Mouse (Mus musculus) cortical plate, adult 2 months (tissue): Measurements from ENCODE around the gene Sdhaf3. TPM values are rescaled to one million over a fixed set of nuclear protein-coding genes. Genes with fewer than 3 reads are reported as not detected.

ENCODE experiments used
- H3K27ac ChIP-seq: fragments of 200-500 bp; 2 replicates; pipeline ENCODE4 v1.5.1; 2012; ENCODE audit warnings: low read length, control low read depth, inconsistent platforms; ENCODE audit not compliant: insufficient read depth
- H3K4me1 ChIP-seq: fragments of 200-500 bp; 2 replicates; pipeline ENCODE4 v1.6.1; 2011; ENCODE audit warnings: low read length; ENCODE audit not compliant: control insufficient read depth, insufficient read depth
- H3K4me3 ChIP-seq: fragments of 200-500 bp; 2 replicates; pipeline ENCODE4 v1.5.1; 2011; ENCODE audit warnings: mild to moderate bottlenecking, low read length, control low read depth; ENCODE audit not compliant: insufficient read depth
- CTCF ChIP-seq: fragments of 200-500 bp; IDR thresholded peaks from 2 replicates; pipeline ENCODE4 v1.5.1; 2011; ENCODE audit warnings: mild to moderate bottlenecking, control low read depth, low read length; ENCODE audit not compliant: insufficient read depth; ENCODE audit errors: extremely low read depth
- POLR2A ChIP-seq: fragments of 200-500 bp; IDR thresholded peaks from 2 replicates; pipeline ENCODE4 v1.6.1; 2011; ENCODE audit warnings: mild to moderate bottlenecking, low read length, control low read depth; ENCODE audit not compliant: insufficient read depth; ENCODE audit errors: extremely low read depth
- polyA plus RNA-seq: library from polyadenylated mRNA; depleted of rRNA; stranded (reverse); fragments of >200 nt; gene quantifications from 2 replicates; pipeline ENCODE4 v1.2.3, GENCODE M21; 2012; rRNA removed

The Sdhaf3 gene
- polyA plus RNA-seq = 3.4 and 3.9 TPM in 2 replicates

GRCm38 (mm10) chr6:6955764-6956561 is at the start of gene Sdhaf3:
Sdhaf3 (plus strand) TSS chr6:6956004.
- TF ChIP-seq POLR2A (peak; percentile 73; the same call in 1 of the 2 replicates), CTCF (peak; percentile 28; the same call in 1 of the 2 replicates)
- Histone ChIP-seq H3K27ac (no peak within 1 kb of the TSS), H3K4me3 (peak within 1 kb of the TSS; percentile 78), H3K4me1 (no peaks in the 10 kb centered on the region)

- Histone ChIP-seq H3K27ac (no peak overlapping the region), H3K4me1 (no peaks in the 10 kb centered on the region), H3K4me3 (no peak overlapping the region)
- TF ChIP-seq CTCF (no peak), POLR2A (no peak)
These were observed 46.2 kb upstream of the Sdhaf3 start for GRCm38 (mm10) chr6:6909586-6909985.

- H3K4me1 ChIP-seq = no peaks in the 10 kb centered on the region
- H3K27ac ChIP-seq = no peak overlapping the region
- no peak overlapping the region for H3K4me3 ChIP-seq
- TF ChIP-seq POLR2A (no peak), CTCF (no peak)
These were observed 41.5 kb upstream of the Sdhaf3 start for GRCm38 (mm10) chr6:6914304-6914703.

- H3K4me3 ChIP-seq = no peak overlapping the region
- TF ChIP-seq CTCF (peak; percentile 51; the same call in 1 of the 2 replicates), POLR2A (no peak)
- no peaks in the 10 kb centered on the region for H3K4me1 ChIP-seq
- H3K27ac ChIP-seq = no peak overlapping the region
These were observed 40.8 kb upstream of the Sdhaf3 start for GRCm38 (mm10) chr6:6914849-6915525.

- Histone ChIP-seq H3K27ac (no peak overlapping the region), H3K4me1 (no peaks in the 10 kb centered on the region), H3K4me3 (no peak overlapping the region)
- no peak for TF ChIP-seq POLR2A
- no peak for TF ChIP-seq CTCF
These were observed 40.3 kb upstream of the Sdhaf3 start for GRCm38 (mm10) chr6:6915526-6915915.

GRCm38 (mm10) chr6:6917334-6917733 is 38.5 kb upstream of the Sdhaf3 start:
- H3K4me1 ChIP-seq = no peaks in the 10 kb centered on the region
- TF ChIP-seq POLR2A = no peak
- no peak for TF ChIP-seq CTCF
- no peak overlapping the region for H3K4me3 ChIP-seq
- no peak overlapping the region for H3K27ac ChIP-seq

- Histone ChIP-seq H3K4me3 (no peak overlapping the region), H3K27ac (no peak overlapping the region), H3K4me1 (no peaks in the 10 kb centered on the region)
- no peak for TF ChIP-seq POLR2A
- TF ChIP-seq CTCF = no peak
These were observed 30.5 kb upstream of the Sdhaf3 start for GRCm38 (mm10) chr6:6925264-6925663.

- H3K4me1 ChIP-seq = no peaks in the 10 kb centered on the region
These were observed 25.0 kb upstream of the Sdhaf3 start for GRCm38 (mm10) chr6:6930831-6931230.

GRCm38 (mm10) chr6:6931507-6931906 is 24.3 kb upstream of the Sdhaf3 start:
- no peaks in the 10 kb centered on the region for H3K4me1 ChIP-seq
- H3K27ac ChIP-seq = no peak overlapping the region
- H3K4me3 ChIP-seq = no peak overlapping the region
- TF ChIP-seq CTCF (no peak), POLR2A (no peak)

More at GRCm38 (mm10) chr6:6930831-6931230, 25.0 kb upstream of the Sdhaf3 start:
- no peak overlapping the region for H3K27ac ChIP-seq
- no peak for TF ChIP-seq CTCF
- TF ChIP-seq POLR2A = no peak
- no peak overlapping the region for H3K4me3 ChIP-seq

- Histone ChIP-seq H3K4me1 (no peaks in the 10 kb centered on the region), H3K4me3 (no peak overlapping the region), H3K27ac (no peak overlapping the region)
- TF ChIP-seq POLR2A (no peak), CTCF (no peak)
These were observed 15.0 kb upstream of the Sdhaf3 start for GRCm38 (mm10) chr6:6940845-6941244.
